Mouse (Mus musculus) thymus, adult 2 months (tissue): ENCODE results near the gene Trp53tg5.

Experiments
- CTCF ChIP-seq: fragments of 200-500 bp; IDR thresholded peaks from 2 replicates; pipeline ENCODE4 v1.5.1; 2012; ENCODE audit warnings: mild to moderate bottlenecking, control low read depth, low read length, moderate library complexity, borderline replicate concordance; ENCODE audit not compliant: control insufficient read depth, poor library complexity, insufficient read depth; ENCODE audit errors: extremely low read depth
- POLR2A ChIP-seq: fragments of 200-500 bp; IDR thresholded peaks from 2 replicates; pipeline ENCODE4 v1.6.1; 2012; ENCODE audit warnings: mild to moderate bottlenecking, low read length, control low read depth, moderate library complexity; ENCODE audit not compliant: control insufficient read depth, poor library complexity, insufficient read depth; ENCODE audit errors: extremely low read depth

- TF ChIP-seq CTCF, result no peak
- TF ChIP-seq POLR2A, result no peak
Observed at GRCm38 (mm10) chr2:164434681-164435080, 38.8 kb downstream of the Trp53tg5 start.
